Mouse (Mus musculus) G1E (cell line): ENCODE results near the gene Zic5. TPM values are rescaled to one million over a fixed set of nuclear protein-coding genes. Genes with fewer than 3 reads are reported as not detected.
"Not testable (repeated sequence)": the region's sequence is repeated elsewhere in the genome, so short reads cannot be mapped to it uniquely, and the experiment has no call there.

Experiments
- ATAC-seq: 2 replicates; pipeline ENCODE4 v1.8.0; 2016; ENCODE audit warnings: mild to moderate bottlenecking; ENCODE audit not compliant: insufficient number of reproducible peaks, poor library complexity, low FRiP score, severe bottlenecking; ENCODE audit errors: extremely low read depth
- DNase-seq: peaks from one replicate; pipeline ENCODE4 v3.0.0; 2012; ENCODE audit warnings: low spot score
- H3K27me3 ChIP-seq: 2 replicates; pipeline ENCODE4 v1.6.1; 2012; ENCODE audit warnings: mild to moderate bottlenecking, low read length, inconsistent platforms; ENCODE audit not compliant: insufficient read depth
- H3K36me3 ChIP-seq: replicated peaks from 2 replicates; pipeline ENCODE3; 2012; ENCODE audit warnings: mild to moderate bottlenecking, inconsistent platforms
- H3K4me1 ChIP-seq: 2 replicates; pipeline ENCODE4 v1.6.1; 2012; ENCODE audit warnings: low read depth, low read length, inconsistent platforms, mixed read lengths; ENCODE audit not compliant: insufficient read depth
- H3K4me3 ChIP-seq: 2 replicates; pipeline ENCODE4 v1.5.1; 2012; ENCODE audit warnings: low read depth, mild to moderate bottlenecking, inconsistent platforms, low read length, moderate library complexity, mixed read lengths
- H3K9me3 ChIP-seq: replicated peaks from 2 replicates; pipeline ENCODE4 v1.6.1; 2012; ENCODE audit warnings: inconsistent platforms
- CTCF ChIP-seq: IDR thresholded peaks from 2 replicates; pipeline ENCODE4 v1.5.1; 2012; ENCODE audit warnings: low read depth, low read length, inconsistent platforms, mixed read lengths
- GATA1 ChIP-seq: IDR thresholded peaks from 2 replicates; pipeline ENCODE4 v1.6.1; 2012; ENCODE audit warnings: borderline replicate concordance, low read length, inconsistent platforms, mixed read lengths
- GATA2 ChIP-seq: IDR thresholded peaks from 2 replicates; pipeline ENCODE4 v1.6.1; 2012; ENCODE audit warnings: low read depth, low read length, inconsistent platforms, borderline replicate concordance
- POLR2AphosphoS5 ChIP-seq: IDR thresholded peaks from 2 replicates; pipeline ENCODE4 v1.6.1; 2012; ENCODE audit warnings: low read depth, low read length, inconsistent platforms; ENCODE audit not compliant: insufficient replicate concordance
- TAL1 ChIP-seq: conservative IDR thresholded peaks from 2 replicates; pipeline ENCODE4 v1.6.1; 2012; ENCODE audit warnings: low read depth, low read length, inconsistent platforms, mixed read lengths
- polyA plus RNA-seq: library from polyadenylated mRNA; stranded (reverse); fragments of >175 nt; gene quantifications from 2 replicates; pipeline ENCODE4 v1.2.3, GENCODE M21; 2012
- total RNA-seq, 2 experiments: library from RNA; stranded (forward) in 1 of 2; stranded (reverse) in 1 of 2; fragments of 200-1000 nt in 1 of 2; fragments of >200 nt in 1 of 2; fragmentation: Nextera tagmentation in 1 of 2; gene quantifications; 2 replicates each; pipeline ENCODE4 v1.2.3; 2014 to 2017

Gene Zic5
- total and polyA plus RNA-seq, 3 experiments, result 0.05 TPM; not detected in 2

- ATAC-seq (no peak), DNase-seq (no peak)
- Histone ChIP-seq H3K4me1 (peaks cover 3% of the 10 kb centered on the region; the same call in 1 of the 2 replicates), H3K4me3 (no peak overlapping the region), H3K36me3 (no peaks in the 10 kb centered on the region), H3K9me3 (peaks cover 24% of the 10 kb centered on the region), H3K27me3 (peaks cover 4% of the 10 kb centered on the region; the same call in 1 of the 2 replicates)
- TF ChIP-seq GATA2 (no peak), CTCF (no peak), POLR2AphosphoS5 (no peak), GATA1 (no peak), TAL1 (no peak)
Measured at GRCm38 (mm10) chr14:122461966-122462365, 3.5 kb downstream of the Zic5 start.

GRCm38 (mm10) chr14:122461500-122461899 lies 4.0 kb downstream of the Zic5 start:
- DNase-seq (no peak), ATAC-seq (no peak)
- Histone ChIP-seq H3K4me1 (peaks cover 3% of the 10 kb centered on the region; the same call in 1 of the 2 replicates), H3K27me3 (peaks cover 4% of the 10 kb centered on the region; the same call in 1 of the 2 replicates), H3K36me3 (no peaks in the 10 kb centered on the region), H3K9me3 (peaks cover 24% of the 10 kb centered on the region), H3K4me3 (no peak overlapping the region)
- no peak for TF ChIP-seq TAL1
- TF ChIP-seq POLR2AphosphoS5, result no peak
- TF ChIP-seq CTCF, result no peak
- TF ChIP-seq GATA1, result no peak
- no peak for TF ChIP-seq GATA2

- ATAC-seq (no peak), DNase-seq (no peak)
- H3K4me1 ChIP-seq, result no peaks in the 10 kb centered on the region
- no peak for TF ChIP-seq TAL1
- no peak for TF ChIP-seq CTCF
- TF ChIP-seq GATA1, result no peak
- TF ChIP-seq GATA2, result no peak
- no peak for TF ChIP-seq POLR2AphosphoS5
- no peak overlapping the region for H3K4me3 ChIP-seq
- no peaks in the 10 kb centered on the region; the same call in 1 of the 2 replicates for H3K27me3 ChIP-seq
- H3K36me3 ChIP-seq, result no peaks in the 10 kb centered on the region
- H3K9me3 ChIP-seq, result peaks cover 20% of the 10 kb centered on the region
Measured at GRCm38 (mm10) chr14:122460226-122460625, 5.3 kb downstream of the Zic5 start.

GRCm38 (mm10) chr14:122459776-122460175 lies 5.7 kb downstream of the Zic5 start:
- TF ChIP-seq GATA1 (no peak), TAL1 (no peak), POLR2AphosphoS5 (no peak), GATA2 (no peak), CTCF (no peak)
- ATAC-seq (no peak), DNase-seq (no peak)
- Histone ChIP-seq H3K4me3 (no peak overlapping the region), H3K36me3 (no peaks in the 10 kb centered on the region), H3K9me3 (peaks cover 16% of the 10 kb centered on the region), H3K4me1 (no peaks in the 10 kb centered on the region), H3K27me3 (no peaks in the 10 kb centered on the region; the same call in 1 of the 2 replicates)

- not testable (repeated sequence) for H3K36me3 ChIP-seq, H3K4me1 ChIP-seq, DNase-seq, H3K4me3 ChIP-seq, H3K27me3 ChIP-seq, ATAC-seq
- H3K9me3 ChIP-seq, result peaks cover 12% of the 10 kb centered on the region
Measured at GRCm38 (mm10) chr14:122459332-122459731, 6.1 kb downstream of the Zic5 start.

- no peaks in the 10 kb centered on the region for H3K9me3 ChIP-seq
Measured at GRCm38 (mm10) chr14:122455562-122455958, 9.9 kb downstream of the Zic5 start.

GRCm38 (mm10) chr14:122454901-122455561 lies 10.4 kb downstream of the Zic5 start:
- Histone ChIP-seq H3K27me3 (peaks cover 11% of the 10 kb centered on the region; the same call in 1 of the 2 replicates), H3K9me3 (no peaks in the 10 kb centered on the region), H3K4me3 (no peak overlapping the region), H3K36me3 (no peaks in the 10 kb centered on the region), H3K4me1 (no peaks in the 10 kb centered on the region)
- TF ChIP-seq GATA1, result no peak
- DNase-seq (no peak), ATAC-seq (no peak)

More at GRCm38 (mm10) chr14:122455562-122455958, 9.9 kb downstream of the Zic5 start:
- ATAC-seq (no peak), DNase-seq (no peak)
- H3K27me3 ChIP-seq, result peaks cover 5% of the 10 kb centered on the region; the same call in 1 of the 2 replicates
- no peaks in the 10 kb centered on the region for H3K36me3 ChIP-seq
- no peaks in the 10 kb centered on the region for H3K4me1 ChIP-seq
- no peak overlapping the region for H3K4me3 ChIP-seq
- TF ChIP-seq TAL1 (no peak), POLR2AphosphoS5 (no peak), GATA2 (no peak), CTCF (no peak), GATA1 (no peak)
